Mouse (Mus musculus): ENCODE results near the gene Zfr2.
"Not testable (repeated sequence)": the region's sequence is repeated elsewhere in the genome, so short reads cannot be mapped to it uniquely, and the experiment has no call there.

Gene Zfr2

DNA sequence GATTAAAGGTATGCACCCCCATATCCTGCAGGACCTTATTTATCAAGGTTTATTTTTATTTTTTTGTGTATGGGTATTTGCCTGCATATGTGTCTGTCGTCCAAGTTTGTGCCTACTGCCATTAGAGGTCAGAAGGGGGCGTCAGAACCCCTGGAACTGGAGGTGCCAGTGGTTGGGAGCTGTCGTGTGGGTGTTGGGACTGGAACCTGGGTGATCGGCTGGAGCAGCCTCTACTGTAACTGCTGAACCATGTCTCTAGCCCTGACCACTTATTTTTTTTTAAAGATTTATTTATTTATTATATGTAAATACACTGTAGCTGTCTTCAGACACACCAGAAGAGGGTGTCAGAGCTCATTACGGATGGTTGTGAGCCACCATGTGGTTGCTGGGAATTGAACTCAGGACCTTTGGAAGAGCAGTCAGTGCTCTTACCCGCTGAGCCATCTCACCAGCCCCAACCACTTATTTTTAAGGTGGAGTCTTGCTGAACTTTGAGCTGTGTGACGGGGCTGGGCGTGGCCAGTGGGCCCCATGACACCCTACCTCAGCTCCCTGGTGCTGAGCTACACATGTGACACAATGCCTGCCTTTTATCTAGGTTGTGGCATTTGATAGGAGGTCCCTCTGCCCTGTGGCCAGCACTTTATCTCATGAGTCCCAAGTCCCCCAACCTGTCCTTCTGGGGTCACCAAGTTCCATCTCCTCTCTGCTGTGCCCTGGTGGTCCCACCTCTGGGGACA, 29.8 kb upstream of the Zfr2 start:
- DNase-seq (ENCODE audit: low spot score) = no peak

DNA sequence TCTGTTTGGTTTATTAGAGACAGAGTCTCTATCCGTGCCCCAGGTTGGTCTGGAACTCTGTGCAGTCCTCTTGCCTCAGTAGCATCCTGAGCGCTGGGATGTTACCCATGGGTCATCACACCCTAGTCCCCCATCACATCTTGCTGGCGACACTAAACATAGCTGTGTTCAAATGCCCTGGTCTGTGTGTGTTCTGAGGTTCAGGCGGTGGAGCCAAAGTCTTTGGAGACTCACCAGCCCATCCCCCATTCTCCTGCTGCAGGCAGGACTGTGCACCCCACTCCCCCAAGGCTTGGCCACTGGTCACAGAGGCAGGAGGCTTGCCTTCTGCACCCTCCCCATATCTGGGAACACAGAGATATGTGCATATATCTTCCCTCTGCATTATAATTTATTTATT, 28.8 kb upstream of the Zfr2 start:
- no peak for DNase-seq (ENCODE audit: low spot score)

DNA sequence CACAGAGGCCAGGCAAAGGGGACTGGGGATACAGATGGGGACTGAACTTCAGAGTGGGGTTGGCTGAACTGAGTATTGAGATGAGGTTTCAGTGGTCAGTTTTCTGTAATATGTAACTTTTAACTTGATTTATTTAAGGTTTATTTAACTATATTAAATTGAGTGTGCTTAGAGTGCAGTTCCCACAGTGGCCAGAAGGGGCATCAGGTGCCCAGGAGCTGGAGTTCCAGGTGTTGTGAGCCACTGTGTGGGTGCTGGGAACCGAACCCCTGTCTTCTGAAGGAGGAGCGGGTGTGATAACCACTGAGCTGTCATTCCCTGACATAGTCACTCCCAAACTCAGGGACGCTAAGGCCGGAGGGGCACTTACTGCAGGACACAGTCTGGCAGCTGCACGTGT, 22.8 kb upstream of the Zfr2 start:
- DNase-seq (ENCODE audit: low spot score) = no peak

DNA sequence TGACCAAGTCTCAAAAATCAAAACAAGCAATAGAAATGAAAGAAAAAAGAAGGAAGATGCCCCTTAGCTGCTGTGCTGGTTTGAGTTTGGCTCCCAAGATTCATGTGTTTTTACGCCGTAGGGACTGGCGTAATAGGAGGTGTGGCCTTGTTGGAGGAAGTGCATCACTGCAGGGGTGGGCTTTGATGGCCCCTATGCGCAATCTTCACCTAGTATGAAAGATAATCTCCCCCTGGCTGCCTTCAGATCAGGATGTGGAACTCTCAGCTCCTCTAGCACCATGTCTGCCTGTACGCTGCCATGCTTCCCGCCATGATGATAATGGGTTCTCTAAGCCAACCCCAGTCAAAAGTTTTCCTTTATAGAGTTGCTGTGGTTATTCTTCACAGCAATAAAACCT, 16.7 kb upstream of the Zfr2 start:
- no peak for DNase-seq (ENCODE audit: low spot score)

DNA sequence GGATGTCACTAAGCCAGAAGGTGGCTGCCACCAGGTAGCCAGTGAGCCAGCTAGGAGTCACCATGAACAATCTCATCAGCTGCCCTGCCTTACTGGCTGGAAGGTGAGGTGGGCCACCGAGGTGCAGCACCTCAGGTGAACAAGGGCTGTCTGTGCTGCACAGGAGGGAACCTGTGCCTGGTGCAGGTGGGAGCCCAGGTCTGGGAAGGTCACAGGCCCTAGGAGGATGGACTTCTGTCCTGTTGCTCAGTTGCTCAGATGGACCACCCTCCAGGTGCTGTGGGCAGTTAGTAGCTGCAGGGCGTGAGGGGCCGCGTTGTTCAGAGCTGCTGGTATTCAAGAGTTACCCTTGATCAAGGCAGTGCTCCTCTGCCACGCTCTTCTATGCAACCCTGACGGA, 16.1 kb upstream of the Zfr2 start:
- DNase-seq (ENCODE audit: low spot score) = no peak

DNA sequence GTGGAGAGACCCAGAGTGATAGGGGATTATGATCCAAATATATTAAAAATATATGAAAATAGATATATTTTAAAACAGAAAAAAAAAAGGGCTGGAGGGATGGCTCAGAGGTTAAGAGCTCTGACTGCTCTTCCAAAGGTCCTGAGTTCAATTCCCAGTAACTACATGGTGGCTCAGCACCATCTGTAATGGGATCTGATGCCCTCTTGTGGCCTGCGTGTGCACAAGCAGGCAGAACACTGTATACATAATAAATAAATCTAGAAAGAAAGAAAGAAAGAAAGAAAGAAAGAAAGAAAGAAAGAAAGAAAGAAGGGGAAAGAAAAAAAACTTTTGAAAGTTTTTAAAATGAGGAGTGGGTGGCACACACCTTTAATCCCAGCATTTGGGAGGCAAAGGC, 15.7 kb upstream of the Zfr2 start:
- not testable (repeated sequence) for DNase-seq (ENCODE audit: low spot score)

DNA sequence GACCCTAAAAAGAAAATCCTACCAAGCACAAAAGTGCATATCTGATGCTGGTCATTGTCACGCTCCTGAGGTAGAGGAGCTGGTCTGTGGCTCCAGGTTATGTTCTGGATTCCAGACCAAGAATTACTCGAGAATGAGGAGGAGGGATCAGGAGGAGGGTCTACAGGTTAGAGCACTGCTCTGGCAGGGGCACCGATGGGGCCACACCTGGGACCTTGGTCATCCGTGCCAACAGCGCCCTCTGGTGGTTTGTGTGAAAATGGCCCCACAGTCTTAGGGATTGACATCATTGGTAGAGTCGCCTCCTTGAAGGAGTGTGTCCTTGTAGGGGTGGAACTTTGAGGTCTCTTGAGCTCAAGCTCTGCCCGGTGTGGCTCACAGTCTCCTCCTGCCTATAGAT, 15.0 kb upstream of the Zfr2 start:
- no peak for DNase-seq (ENCODE audit: low spot score)

DNA sequence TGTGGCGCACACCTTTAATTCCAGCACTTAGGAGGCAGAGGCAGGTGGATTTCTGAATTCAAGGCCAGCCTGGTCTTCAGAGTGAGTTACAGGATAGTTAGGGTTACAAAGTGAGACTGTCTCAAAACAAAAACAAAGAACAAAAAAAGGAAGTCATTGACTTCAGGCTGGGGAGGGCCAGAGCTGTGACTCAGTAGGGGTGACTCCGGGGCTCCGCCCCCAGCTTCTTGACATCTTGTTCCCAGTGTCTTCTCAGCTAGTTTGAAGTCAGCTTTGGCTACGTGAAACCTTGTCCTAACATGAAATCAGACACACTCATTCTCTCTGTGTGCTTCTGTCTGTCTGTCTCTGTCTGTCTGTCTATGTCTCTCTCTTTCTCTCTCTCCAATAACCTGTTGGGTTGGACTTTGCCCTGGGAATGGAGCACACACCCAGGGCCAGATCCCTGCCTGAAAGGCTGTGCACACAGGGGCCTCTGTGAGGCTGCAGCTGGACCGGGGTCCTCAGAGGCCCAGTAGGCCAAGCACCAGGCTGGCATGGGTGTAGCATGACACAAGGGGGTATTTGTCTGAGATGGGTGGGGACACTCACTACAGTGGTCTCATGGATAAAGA, 11.4 kb upstream of the Zfr2 start:
- no peak for DNase-seq (ENCODE audit: low spot score)

DNA sequence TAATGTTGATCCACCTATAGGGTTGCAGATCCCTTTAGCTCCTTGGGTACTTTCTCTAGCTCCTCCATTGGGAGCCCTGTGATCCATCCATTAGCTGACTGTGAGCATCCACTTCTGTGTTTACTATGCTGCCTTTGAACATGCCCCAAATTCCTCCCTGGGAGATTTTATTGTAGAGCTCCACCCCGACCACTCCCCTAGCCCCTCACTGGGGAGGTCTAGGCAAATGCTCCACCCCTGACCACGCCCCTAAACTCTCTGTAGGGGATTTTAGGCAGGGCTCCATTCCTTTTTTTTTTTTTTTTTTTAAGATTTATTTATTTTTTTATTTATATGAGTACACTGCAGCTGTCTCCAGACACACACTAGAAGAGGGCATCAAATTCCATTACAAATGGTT, 9.2 kb upstream of the Zfr2 start:
- not testable (repeated sequence) for DNase-seq (ENCODE audit: low spot score)

DNA sequence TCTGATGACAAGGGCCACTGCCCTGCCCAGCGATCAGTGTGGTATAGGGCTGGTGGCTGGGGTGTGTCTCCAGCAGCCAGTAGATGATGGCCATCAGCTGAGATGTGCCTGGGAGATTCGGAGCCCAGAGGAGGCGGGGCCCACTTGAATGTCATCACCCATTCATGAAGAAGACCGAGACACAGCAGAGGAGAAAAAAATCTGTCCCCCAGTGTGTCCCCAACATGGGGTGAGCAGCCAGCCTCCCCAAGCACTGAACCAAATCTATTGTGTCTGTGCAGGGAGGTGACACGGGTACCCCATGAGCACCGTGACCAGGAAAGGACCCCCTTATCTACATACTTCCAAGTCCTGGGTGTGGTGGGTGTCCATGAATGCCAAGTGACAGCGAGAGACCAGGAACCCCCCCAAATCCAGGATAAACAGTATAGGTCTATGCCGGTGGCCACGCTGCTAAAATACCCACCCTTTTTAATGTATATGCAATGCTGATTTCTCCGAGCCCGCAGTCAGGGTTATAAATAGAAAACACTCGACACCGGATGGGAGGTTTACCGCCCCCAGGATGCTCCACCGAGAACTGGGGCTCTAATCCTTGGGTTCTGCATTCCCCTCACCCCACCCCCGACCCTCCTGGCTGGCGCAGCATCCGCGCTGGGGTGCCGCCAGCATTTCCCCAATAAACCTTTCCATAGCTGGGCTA, 3.1 kb upstream of the Zfr2 start:
- DNase-seq (ENCODE audit: low spot score) = no peak

DNA sequence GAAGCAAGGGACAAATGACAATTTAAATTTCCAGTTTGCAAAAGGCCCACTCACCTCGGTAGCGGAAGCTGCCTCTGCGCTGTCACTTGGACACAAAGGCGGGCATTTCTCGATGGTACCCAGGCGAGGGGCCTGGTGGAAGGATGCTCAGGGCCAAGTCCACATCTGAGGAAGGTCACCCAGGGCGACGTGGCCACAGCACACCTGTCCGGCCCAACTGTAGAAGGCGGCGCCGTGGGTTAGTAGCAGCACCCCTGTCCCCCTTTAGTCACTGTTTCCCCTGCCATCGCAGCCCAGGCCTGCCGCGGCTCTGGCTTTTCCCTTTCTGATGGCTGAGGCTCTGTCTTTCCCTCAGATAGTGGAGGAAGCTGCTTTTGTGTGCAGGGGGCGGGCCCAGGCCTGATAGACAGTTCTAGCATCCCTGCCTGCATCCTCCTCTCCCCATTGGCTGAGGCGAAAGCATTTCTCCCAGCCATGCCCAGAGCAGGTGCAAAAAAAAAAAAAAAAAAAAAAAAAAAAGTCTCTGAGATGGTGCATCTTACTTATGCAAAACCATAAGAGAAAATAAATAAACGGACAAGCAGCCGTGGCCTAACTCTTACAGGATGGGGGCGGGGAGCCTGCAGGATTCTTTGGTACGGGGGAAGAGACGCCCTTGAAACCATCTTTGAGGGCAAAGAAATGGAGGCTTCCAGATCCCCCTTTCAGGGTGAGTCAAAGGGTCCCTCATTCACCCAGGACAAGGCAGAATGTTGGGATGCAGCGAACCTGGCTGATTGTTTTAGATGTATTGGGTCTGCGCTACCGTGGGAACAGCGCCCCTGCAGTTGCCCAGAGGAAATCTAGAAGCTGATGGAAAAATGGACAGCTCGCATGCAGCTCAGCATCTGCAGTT, 2.3 kb upstream of the Zfr2 start, which contains the start of gene Atcay:
Gene Atcay, minus strand, starts transcription at position 396 of the 895 bp plus-strand sequence.
- peak; percentile 75 for DNase-seq (ENCODE audit: low spot score)

DNA sequence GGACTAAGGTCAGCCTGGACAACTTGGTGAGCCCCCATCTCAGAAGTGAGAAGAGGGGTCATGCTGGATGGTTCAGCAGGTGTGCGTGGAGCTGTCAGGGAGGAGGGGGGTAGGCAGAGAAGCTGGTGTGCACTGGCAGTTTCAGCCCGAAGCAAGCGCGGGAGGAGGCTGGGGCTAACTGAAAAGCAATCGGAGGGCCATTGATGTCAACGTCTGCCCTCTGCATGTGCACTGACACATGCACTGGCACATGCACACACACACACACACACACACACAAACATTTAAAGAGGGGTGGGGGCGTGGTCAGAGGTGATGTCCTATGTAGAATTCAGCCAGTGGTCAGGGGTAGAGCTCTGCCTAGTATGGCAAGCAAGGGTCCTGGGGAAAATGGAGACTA, 1.5 kb upstream of the Zfr2 start:
- no peak for DNase-seq (ENCODE audit: low spot score)

DNA sequence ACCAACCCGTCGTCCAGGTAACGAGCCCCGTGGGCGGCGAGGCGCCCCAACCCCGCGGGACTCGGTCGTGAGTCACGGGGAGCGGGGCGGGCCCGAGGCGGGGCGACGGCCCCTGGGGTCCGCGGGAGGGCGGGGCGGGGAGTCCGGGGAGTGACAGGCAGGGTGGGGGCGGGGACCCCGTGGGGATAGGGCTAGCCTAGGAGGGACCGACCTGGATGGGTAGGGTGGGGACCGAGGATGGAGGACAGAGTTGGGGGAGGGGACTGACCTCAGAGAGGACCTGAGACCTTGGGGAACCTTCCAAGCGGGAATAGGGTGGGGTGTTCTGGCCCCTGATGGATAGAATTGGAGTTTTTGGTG, 251 bp downstream of the Zfr2 start:
- no peak for DNase-seq (ENCODE audit: low spot score)

DNA sequence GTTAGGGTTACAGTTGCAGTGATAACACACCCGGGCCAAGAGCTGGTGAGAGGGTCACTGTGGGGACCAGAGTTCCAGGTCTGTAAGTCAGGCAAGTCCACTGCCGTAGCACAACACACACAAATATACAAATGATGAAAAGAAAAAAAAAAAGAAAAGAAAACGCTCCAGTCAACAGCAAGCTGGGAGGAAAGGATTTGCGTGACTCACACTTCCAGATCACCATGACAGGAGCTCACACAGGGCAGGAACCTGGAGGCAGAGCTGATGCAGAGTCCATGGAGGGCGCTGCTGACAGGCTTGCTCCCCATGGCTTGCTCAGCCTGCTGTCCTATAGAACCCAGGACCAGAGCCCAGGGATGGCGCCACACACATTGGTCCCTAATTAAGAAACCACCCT, 1.3 kb downstream of the Zfr2 start:
- DNase-seq (ENCODE audit: low spot score) = no peak

DNA sequence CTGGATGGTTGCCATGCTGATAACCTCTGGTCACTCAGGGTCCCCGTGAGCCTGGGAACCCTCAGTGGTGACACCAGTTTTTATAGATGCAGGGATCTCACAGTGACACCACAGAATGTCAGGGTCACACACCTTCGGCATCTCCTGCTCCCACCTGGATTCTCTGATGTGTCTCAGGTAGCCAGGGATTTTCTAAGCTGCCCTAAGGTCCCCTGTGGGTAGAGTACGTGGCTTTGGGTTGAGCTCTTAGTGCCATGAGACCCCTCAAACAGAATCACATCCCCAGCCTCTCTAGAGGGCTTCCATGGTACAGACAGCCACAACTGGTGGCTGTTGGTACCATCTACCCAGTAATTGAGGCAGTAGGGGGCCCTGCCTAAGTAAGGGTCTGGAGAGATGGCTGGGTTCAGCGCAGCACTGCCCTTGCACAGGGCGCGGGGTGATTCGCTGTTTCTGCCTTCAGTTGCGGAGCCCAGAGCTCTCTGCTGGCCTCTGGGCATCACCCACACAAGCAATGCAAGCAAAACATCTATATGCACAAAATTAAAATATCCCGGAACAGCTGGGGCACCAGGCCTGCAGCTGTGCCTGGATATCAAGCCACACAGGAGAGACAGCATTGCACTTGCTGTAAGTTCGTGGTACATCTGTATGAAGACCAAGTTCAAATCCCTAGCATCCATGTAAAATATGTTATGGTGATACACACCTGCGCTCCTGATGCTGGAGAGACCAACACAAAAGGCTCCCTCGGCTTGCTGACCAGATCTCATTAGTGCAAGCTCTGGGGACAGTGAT, 3.7 kb downstream of the Zfr2 start:
- no peak for DNase-seq (ENCODE audit: low spot score)

DNA sequence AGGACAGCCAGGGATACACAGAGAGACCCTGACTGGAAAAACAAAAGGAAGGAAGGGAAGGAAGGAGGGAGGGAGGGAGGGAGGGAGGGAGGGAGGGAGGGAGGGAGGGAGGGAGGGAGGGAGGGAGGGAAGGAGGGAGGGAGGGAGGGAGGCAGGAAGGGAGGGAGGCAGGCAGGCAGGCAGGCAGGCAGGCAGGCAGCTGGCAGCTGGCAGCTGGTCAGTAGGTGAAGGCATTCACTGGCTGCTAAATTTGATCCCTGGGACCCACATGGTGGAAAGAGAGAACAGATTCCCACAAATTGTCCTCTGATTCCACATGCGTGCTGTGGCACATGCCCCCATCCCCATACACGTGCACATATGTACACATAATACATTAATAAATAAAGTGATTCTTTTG, 5.7 kb downstream of the Zfr2 start:
- DNase-seq (ENCODE audit: low spot score) = no peak

DNA sequence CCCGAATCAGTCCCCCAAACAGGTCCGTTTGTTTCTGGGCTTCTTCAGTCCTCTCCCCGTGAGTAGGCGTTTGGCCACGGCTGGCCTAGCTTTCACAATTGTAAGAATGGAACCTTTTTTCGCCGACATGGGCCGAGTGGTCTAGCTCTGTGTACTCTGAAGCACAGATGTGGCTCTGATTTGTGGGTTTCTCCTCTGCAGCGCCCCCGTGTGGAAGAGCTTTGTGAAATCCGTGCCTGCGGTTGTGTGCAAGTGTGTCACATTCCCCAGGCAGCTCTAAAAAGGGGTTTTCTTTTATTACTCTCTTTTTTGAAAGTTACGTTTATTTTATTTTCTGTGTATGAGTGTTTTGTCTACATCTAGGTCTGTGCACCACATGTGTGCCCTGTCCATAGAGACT, 7.9 kb downstream of the Zfr2 start:
- DNase-seq (ENCODE audit: low spot score) = no peak

DNA sequence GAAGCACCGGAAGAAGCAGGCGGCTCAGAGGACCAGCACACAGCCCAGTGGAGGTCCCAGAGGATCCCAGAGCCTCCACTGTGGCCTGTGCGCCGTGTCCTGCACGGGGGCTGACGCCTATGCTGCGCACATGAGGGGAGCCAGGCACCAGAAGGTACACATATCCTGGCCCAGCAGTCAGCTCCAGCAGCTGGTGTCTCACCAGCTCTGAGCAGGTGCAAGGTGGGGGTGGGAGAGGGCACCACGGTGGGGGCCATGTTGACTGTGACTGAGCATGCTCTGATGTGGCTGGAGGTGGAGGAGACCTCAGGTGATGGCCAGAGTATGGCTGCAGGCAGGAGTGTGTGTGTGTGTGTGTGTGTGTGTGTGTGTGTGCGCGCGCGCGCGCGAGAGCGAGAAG, 9.1 kb downstream of the Zfr2 start:
- no peak for DNase-seq (ENCODE audit: low spot score)

DNA sequence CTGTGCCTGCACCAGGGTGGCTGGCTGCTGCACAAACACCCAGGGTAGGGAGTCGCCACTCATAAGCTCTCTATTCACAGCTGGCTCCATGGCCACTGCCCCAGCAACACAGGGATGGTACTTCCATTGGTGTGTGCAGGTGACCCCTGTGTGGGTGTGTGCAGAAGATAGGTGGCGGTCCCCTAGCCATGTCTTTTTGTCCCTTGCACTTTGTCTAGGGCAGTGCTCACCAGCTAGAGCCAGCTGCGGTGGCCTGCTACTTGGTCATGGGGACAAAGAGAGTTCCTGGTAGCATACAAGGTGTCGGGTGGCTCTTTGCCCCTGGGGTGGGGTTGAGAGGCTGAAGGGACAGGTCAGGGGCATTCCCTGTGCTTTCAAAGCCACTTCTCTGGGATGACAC, 11.2 kb downstream of the Zfr2 start:
- no peak for DNase-seq (ENCODE audit: low spot score)

DNA sequence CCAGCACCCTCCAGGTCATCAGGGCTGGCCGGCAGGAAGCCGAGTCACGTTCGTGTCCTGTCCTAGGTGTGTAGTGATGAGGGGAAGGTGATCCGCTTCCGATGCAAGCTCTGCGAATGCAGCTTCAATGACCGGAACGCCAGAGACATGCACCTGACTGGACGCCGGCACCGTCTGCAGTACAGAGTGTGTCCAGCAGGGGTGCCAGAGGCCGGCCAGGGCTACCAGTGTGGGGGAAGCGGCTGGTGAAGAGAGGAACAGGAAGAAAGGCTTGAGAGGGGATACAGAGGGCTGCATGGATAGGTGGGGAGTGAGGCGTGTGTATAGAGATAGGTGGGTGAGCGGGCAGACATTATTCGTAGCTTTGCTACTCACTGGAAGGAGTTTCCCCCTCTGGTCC, 11.6 kb downstream of the Zfr2 start:
- DNase-seq (ENCODE audit: low spot score) = no peak

DNA sequence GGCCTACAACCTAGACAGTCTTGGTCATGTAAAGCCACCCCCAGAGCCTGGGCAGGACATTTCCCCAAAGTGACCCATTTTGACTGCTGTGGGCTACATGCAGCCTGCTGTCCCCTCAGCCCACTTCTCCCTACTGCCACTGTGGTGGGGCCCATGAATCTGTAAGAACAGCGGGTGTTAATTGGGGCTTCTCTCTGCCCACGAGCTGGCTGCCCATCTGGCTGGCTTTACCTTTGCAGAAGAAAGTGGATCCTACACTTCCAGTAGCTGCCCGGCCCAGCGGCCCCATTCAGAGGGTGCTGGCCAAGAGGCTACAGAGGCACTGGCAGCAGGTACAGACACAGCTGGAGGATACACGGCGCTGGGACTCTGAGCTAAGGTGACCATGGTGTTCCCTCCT, 12.2 kb downstream of the Zfr2 start:
- DNase-seq (ENCODE audit: low spot score) = no peak

DNA sequence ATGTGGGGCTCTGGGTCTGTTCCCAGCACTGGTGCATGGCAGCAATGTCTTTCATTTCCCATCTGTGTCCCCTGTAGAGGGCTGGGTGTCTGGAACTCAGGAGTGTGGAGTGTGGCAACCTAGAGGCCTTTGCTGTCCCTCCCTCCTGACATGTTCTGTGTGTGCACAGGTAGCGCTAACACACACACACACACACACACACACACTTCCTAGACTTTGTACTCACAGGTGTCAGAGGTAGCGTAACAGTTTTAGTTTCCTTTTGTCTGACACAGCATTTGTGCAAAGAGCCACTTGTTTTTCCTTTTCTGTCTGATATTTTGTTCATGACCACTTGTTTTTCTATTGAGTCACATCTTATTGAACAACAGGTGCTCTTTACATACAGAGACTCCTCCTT, 14.8 kb downstream of the Zfr2 start:
- no peak for DNase-seq (ENCODE audit: low spot score)

Measured in left cerebral cortex, adult 11 months (tissue).